Mouse (Mus musculus) MEL (cell line): ENCODE data around the gene Olfr1513. TPM values are rescaled to one million over a fixed set of nuclear protein-coding genes. Genes with fewer than 3 reads are reported as not detected.

Experiments
- DNase-seq: peaks from one replicate; pipeline ENCODE4 v3.0.0; 2011; ENCODE audit warnings: low read depth, low spot score
- H3K27ac ChIP-seq: 2 replicates; pipeline ENCODE4 v1.5.1; 2012; ENCODE audit warnings: low read depth, mild to moderate bottlenecking, control low read depth, low read length, moderate library complexity; ENCODE audit not compliant: control insufficient read depth
- H3K27me3 ChIP-seq, 2 experiments: fragments of 150-350 bp in 1 of 2; sonication (generic) in 1 of 2; 2 replicates each; pipeline ENCODE4 v1.6.1; 2012; ENCODE audit warnings: low read length in 2 of 2, mild to moderate bottlenecking in 2 of 2, improper control_type of control experiment in 1 of 2, moderate library complexity in 1 of 2; ENCODE audit not compliant: insufficient read depth in 2 of 2, control insufficient read depth in 1 of 2
- H3K36me3 ChIP-seq, 2 experiments: 2 replicates each; pipeline ENCODE4 v1.6.1; 2012 to 2014; ENCODE audit warnings: low read length in 2 of 2, improper control_type of control experiment in 1 of 2, inconsistent platforms in 1 of 2, mild to moderate bottlenecking in 1 of 2; ENCODE audit not compliant: insufficient read depth in 2 of 2, control insufficient read depth in 1 of 2
- H3K4me1 ChIP-seq, 2 experiments: fragments of 150-350 bp in 1 of 2; sonication (generic) in 1 of 2; 2 replicates each; pipeline ENCODE4 v1.6.1; 2012; ENCODE audit warnings: low read length in 2 of 2, improper control_type of control experiment in 1 of 2, mild to moderate bottlenecking in 1 of 2; ENCODE audit not compliant: insufficient read depth in 2 of 2, control insufficient read depth in 1 of 2
- H3K4me3 ChIP-seq, 2 experiments: fragments of 150-350 bp in 1 of 2; sonication (generic) in 1 of 2; 2 replicates each; pipeline ENCODE4 v1.5.1; 2012; ENCODE audit warnings: low read depth in 2 of 2, low read length in 2 of 2, mild to moderate bottlenecking in 2 of 2, moderate library complexity in 2 of 2, control low read depth in 1 of 2, improper control_type of control experiment in 1 of 2; ENCODE audit not compliant: control insufficient read depth in 1 of 2, insufficient read depth in 1 of 2
- H3K79me2 ChIP-seq: 2 replicates; pipeline ENCODE4 v1.6.1; 2012; ENCODE audit warnings: mild to moderate bottlenecking, low read length, moderate library complexity; ENCODE audit not compliant: control insufficient read depth, poor library complexity, insufficient read depth
- H3K9ac ChIP-seq: 2 replicates; pipeline ENCODE4 v1.6.1; 2012; ENCODE audit warnings: low read depth, mild to moderate bottlenecking, control low read depth, low read length, moderate library complexity; ENCODE audit not compliant: control insufficient read depth, poor library complexity, severe bottlenecking
- H3K9me3 ChIP-seq: fragments of 150-350 bp; sonication (generic); replicated peaks from 2 replicates; pipeline ENCODE4 v1.6.1; 2012; ENCODE audit warnings: mild to moderate bottlenecking, low read length, improper control_type of control experiment, moderate library complexity; ENCODE audit not compliant: insufficient read depth
- BHLHE40 ChIP-seq: IDR thresholded peaks from 2 replicates; pipeline ENCODE4 v1.6.1; 2012; ENCODE audit warnings: low read depth, mild to moderate bottlenecking, inconsistent platforms, low read length, improper control_type of control experiment, borderline replicate concordance
- CHD2 ChIP-seq: IDR thresholded peaks from 2 replicates; pipeline ENCODE4 v1.6.1; 2011; ENCODE audit warnings: low read length, improper control_type of control experiment
- CTCF ChIP-seq, 3 experiments: IDR thresholded peaks in 2 of 3; conservative IDR thresholded peaks in 1 of 3; 2 replicates each; pipeline ENCODE4 v1.5.1; 2011 to 2012; ENCODE audit warnings: low read length in 3 of 3, low read depth in 2 of 3, mild to moderate bottlenecking in 2 of 3, improper control_type of control experiment in 1 of 3, inconsistent platforms in 1 of 3, mixed read lengths in 1 of 3, moderate library complexity in 1 of 3; ENCODE audit not compliant: control insufficient read depth in 1 of 3, insufficient read depth in 1 of 3, poor library complexity in 1 of 3, severe bottlenecking in 1 of 3
- ELF1 ChIP-seq: IDR thresholded peaks from 2 replicates; pipeline ENCODE4 v1.6.1; 2014; ENCODE audit warnings: low read depth, mild to moderate bottlenecking, inconsistent platforms, low read length, improper control_type of control experiment, moderate library complexity
- EP300 ChIP-seq, 2 experiments: IDR thresholded peaks; 2 replicates each; pipeline ENCODE4 v1.6.1; 2011; ENCODE audit warnings: improper control_type of control experiment in 2 of 2, low read length in 2 of 2, low read depth in 1 of 2, mild to moderate bottlenecking in 1 of 2
- GABPA ChIP-seq: IDR thresholded peaks from 2 replicates; pipeline ENCODE4 v1.6.1; 2012; ENCODE audit warnings: low read depth, mild to moderate bottlenecking, inconsistent platforms, low read length, improper control_type of control experiment, moderate library complexity
- JUND ChIP-seq: IDR thresholded peaks from 2 replicates; pipeline ENCODE4 v1.6.1; 2011; ENCODE audit warnings: low read depth, mild to moderate bottlenecking, improper control_type of control experiment, low read length
- MAFK ChIP-seq: IDR thresholded peaks from 2 replicates; pipeline ENCODE4 v1.6.1; 2011; ENCODE audit warnings: low read depth, mild to moderate bottlenecking, low read length, improper control_type of control experiment, borderline replicate concordance
- MEF2A ChIP-seq: IDR thresholded peaks from 2 replicates; pipeline ENCODE4 v1.6.1; 2014; ENCODE audit warnings: low read depth, mild to moderate bottlenecking, inconsistent platforms, low read length, improper control_type of control experiment; ENCODE audit not compliant: poor library complexity, insufficient replicate concordance, severe bottlenecking; ENCODE audit errors: extremely low read depth
- MYB ChIP-seq: IDR thresholded peaks from 2 replicates; pipeline ENCODE4 v1.6.1; 2011; ENCODE audit warnings: mild to moderate bottlenecking, low read depth, low read length, improper control_type of control experiment
- MYC ChIP-seq: IDR thresholded peaks from 2 replicates; pipeline ENCODE4 v1.6.1; 2011; ENCODE audit warnings: low read depth, mild to moderate bottlenecking, low read length, improper control_type of control experiment, moderate library complexity
- NRF1 ChIP-seq: IDR thresholded peaks from 2 replicates; pipeline ENCODE4 v1.6.1; 2014; ENCODE audit warnings: low read depth, mild to moderate bottlenecking, inconsistent platforms, low read length, improper control_type of control experiment, moderate library complexity; ENCODE audit not compliant: poor library complexity, insufficient read depth, severe bottlenecking
- POLR2AphosphoS2 ChIP-seq: IDR thresholded peaks from 2 replicates; pipeline ENCODE4 v1.6.1; 2011; ENCODE audit warnings: low read length, improper control_type of control experiment
- POLR2AphosphoS5 ChIP-seq: IDR thresholded peaks from 2 replicates; pipeline ENCODE4 v1.6.1; 2012; ENCODE audit warnings: low read depth, borderline replicate concordance, mild to moderate bottlenecking, inconsistent platforms, low read length, moderate library complexity, mixed read lengths
- RAD21 ChIP-seq: IDR thresholded peaks from 2 replicates; pipeline ENCODE4 v1.6.1; 2011; ENCODE audit warnings: mild to moderate bottlenecking, low read depth, low read length, improper control_type of control experiment
- RCOR1 ChIP-seq: IDR thresholded peaks from 2 replicates; pipeline ENCODE4 v1.6.1; 2012; ENCODE audit warnings: low read depth, mild to moderate bottlenecking, inconsistent platforms, low read length, improper control_type of control experiment
- SIN3A ChIP-seq: IDR thresholded peaks from 2 replicates; pipeline ENCODE4 v1.6.1; 2012; ENCODE audit warnings: low read length, improper control_type of control experiment, inconsistent platforms
- USF1 ChIP-seq: IDR thresholded peaks from 2 replicates; pipeline ENCODE4 v1.6.1; 2014; ENCODE audit warnings: low read depth, mild to moderate bottlenecking, inconsistent platforms, low read length, improper control_type of control experiment, moderate library complexity
- ZC3H11A ChIP-seq: IDR thresholded peaks from 2 replicates; pipeline ENCODE4 v1.6.1; 2012; ENCODE audit warnings: low read depth, mild to moderate bottlenecking, inconsistent platforms, low read length, improper control_type of control experiment
- polyA plus RNA-seq, 2 experiments: library from polyadenylated mRNA; stranded (reverse) in 1 of 2; unstranded in 1 of 2; fragments of >175 nt in 1 of 2; fragments of >200 nt in 1 of 2; gene quantifications; 2 replicates each; pipeline versions ENCODE4 v1.2.1 to v1.2.4; 2012; ENCODE audit warnings: low replicate concordance in 2 of 2, low read depth in 1 of 2; ENCODE audit not compliant: insufficient read length in 2 of 2, insufficient read depth in 1 of 2, missing spikeins in 1 of 2
- total RNA-seq: library from RNA; depleted of rRNA; stranded (reverse); fragments of 300-350 nt; gene quantifications from 2 replicates; pipeline ENCODE4 v1.2.3, GENCODE M21; 2012

Gene Olfr1513
- total and polyA plus RNA-seq, 3 experiments = 0.08 TPM; not detected in 2

DNA sequence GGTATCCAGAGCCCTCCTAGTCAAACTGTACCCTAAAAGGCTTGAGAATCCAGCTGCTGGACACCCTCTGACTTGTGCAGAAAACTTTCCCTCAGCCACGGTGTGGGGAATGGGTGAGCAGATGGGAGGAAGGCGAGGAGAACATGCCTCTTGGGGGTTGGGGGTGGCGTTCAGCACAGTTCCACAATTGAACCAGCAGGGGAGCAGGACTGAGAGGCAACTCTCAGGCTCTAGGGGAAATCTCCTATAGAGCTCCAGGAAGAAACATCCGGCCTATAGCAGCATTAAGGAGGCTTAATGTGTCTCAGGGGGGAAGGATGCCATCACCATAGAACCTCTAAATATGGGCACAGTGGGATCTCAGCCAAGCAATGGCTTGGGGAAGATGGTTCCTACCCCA, 30.3 kb downstream of the Olfr1513 start:
- H3K9ac ChIP-seq = no peak overlapping the region
- H3K4me1 ChIP-seq = no peaks in the 10 kb centered on the region
- H3K4me3 ChIP-seq = no peak overlapping the region
- TF ChIP-seq CTCF (IDR thresholded peaks at IDR 0.05 in 2 of 3, conservative IDR thresholded peaks at IDR 0.05 in 1 of 3; ENCODE audit: control insufficient read depth in 1 of 3, insufficient read depth in 1 of 3, low read depth in 2 of 3, low read length in 3 of 3, poor library complexity in 1 of 3, severe bottlenecking in 1 of 3) (peak in 1 of 3 experiments; percentile 19; a peak in 3 of 6 replicates), MAFK (no peak), MYB (no peak), JUND (no peak)
- H3K9me3 ChIP-seq = no peaks in the 10 kb centered on the region
- peaks cover 18 to 42% of the 10 kb centered on the region in 2 experiments for H3K27me3 ChIP-seq
- no peak overlapping the region for H3K27ac ChIP-seq
- no peaks in the 10 kb centered on the region for H3K79me2 ChIP-seq
- H3K36me3 ChIP-seq = no peaks in the 10 kb centered on the region
- DNase-seq = no peak

DNA sequence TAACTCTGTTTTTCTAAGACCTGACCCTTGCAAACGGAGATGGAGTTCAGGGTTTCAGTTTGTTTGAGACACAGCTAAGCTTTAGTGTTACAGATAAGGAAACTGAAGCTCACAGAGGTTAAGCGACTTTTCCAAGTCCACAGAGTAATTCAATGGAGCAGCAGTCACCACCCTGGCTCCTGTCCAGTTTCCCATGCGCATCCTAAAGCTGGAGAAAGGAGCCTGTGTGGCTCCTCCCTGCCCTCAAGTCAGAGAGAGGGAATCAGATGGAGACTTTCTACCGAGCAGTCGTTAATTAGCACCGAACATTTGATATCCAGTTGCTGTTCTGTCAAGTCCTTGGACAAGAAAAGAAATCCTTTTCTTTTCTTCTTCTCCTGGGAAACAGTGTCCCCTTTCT, 36.8 kb downstream of the Olfr1513 start:
- no peak for DNase-seq
- no peaks in the 10 kb centered on the region for H3K4me1 ChIP-seq
- H3K4me3 ChIP-seq = no peak overlapping the region
- no peak for TF ChIP-seq BHLHE40
- TF ChIP-seq MYC = no peak
- no peak for TF ChIP-seq ELF1
- TF ChIP-seq MAFK = no peak
- TF ChIP-seq EP300 (IDR thresholded peaks at IDR 0.05; ENCODE audit: low read depth in 1 of 2, low read length in 2 of 2) = no peak
- TF ChIP-seq RCOR1 = no peak
- no peak for TF ChIP-seq POLR2AphosphoS2
- no peak for TF ChIP-seq CHD2
- TF ChIP-seq POLR2AphosphoS5 = no peak
- H3K79me2 ChIP-seq = no peaks in the 10 kb centered on the region
- H3K9ac ChIP-seq = no peak overlapping the region
- H3K27me3 ChIP-seq = peaks cover 16 to 28% of the 10 kb centered on the region in 2 experiments
- H3K36me3 ChIP-seq = no peaks in the 10 kb centered on the region
- no peak overlapping the region for H3K27ac ChIP-seq
- H3K9me3 ChIP-seq = no peaks in the 10 kb centered on the region

DNA sequence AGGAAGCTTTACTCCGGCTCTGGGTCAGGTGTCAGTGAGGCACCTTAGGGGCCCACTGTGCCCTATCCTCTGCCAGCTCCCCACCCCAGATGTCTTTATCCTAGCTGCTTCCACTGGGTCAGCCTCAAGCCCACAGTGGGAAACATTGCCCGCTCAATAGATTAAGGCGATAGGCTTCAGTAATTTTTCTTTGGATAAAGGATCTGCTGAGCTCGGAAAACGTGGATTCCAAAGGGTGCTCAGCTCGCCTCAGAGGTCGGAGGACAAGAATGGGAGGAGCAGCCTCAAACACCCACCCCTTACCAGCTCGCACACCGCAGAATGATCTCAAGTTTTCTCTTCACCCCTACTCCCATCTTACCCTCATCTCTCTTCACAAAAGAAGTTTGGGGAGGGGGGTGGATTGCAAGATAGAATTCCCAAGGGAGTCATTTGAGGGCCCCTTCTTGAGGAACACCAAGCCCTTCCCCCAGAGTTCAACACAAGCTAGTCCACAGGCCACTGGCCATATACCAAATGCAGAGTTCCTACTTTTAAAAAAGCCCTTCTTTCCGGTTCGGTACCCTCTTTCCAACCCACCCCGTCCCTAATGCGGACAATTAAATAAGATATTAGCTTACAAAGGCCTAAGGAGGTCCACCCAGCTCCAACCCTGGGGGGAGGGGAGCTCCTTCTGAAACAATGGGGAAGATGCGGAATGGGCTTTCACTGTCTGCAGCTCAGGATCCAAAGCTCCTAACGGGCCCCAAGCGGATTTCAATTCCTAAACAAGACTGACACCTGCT, 39.6 kb downstream of the Olfr1513 start:
- Histone ChIP-seq H3K79me2 (no peaks in the 10 kb centered on the region), H3K27ac (no peak overlapping the region), H3K9ac (no peak overlapping the region), H3K4me1 (no peaks in the 10 kb centered on the region), H3K36me3 (no peaks in the 10 kb centered on the region), H3K4me3 (no peak overlapping the region), H3K27me3 (peaks cover 5 to 13% of the 10 kb centered on the region in 2 experiments), H3K9me3 (no peaks in the 10 kb centered on the region)
- TF ChIP-seq USF1 = no peak
- TF ChIP-seq MEF2A = no peak
- TF ChIP-seq NRF1 = no peak
- no peak for TF ChIP-seq POLR2AphosphoS2
- no peak for TF ChIP-seq GABPA
- no peak for TF ChIP-seq CTCF (IDR thresholded peaks at IDR 0.05 in 2 of 3, conservative IDR thresholded peaks at IDR 0.05 in 1 of 3; ENCODE audit: control insufficient read depth in 1 of 3, insufficient read depth in 1 of 3, low read depth in 2 of 3, low read length in 3 of 3, poor library complexity in 1 of 3, severe bottlenecking in 1 of 3)
- TF ChIP-seq BHLHE40 = no peak
- no peak for TF ChIP-seq SIN3A
- TF ChIP-seq ZC3H11A = no peak
- no peak for TF ChIP-seq RAD21
- DNase-seq = no peak
